Mouse (Mus musculus) forebrain, embryonic 10.5 days (tissue): ENCODE data around the gene Hoxb2. TPM values are rescaled to one million over a fixed set of nuclear protein-coding genes. Genes with fewer than 3 reads are reported as not detected.

Source experiments
- DNase-seq: peaks from one replicate; pipeline ENCODE4 v3.0.0-alpha.2; 2017; ENCODE audit warnings: low spot score; ENCODE audit errors: extremely low spot score
- H3K27ac ChIP-seq: fragments of 300-500 bp; sonication (generic); 2 replicates; pipeline ENCODE4 v1.5.1; 2016; ENCODE audit warnings: mild to moderate bottlenecking
- H3K27me3 ChIP-seq: fragments of 300-500 bp; sonication (generic); 2 replicates; pipeline ENCODE4 v1.6.1; 2016; ENCODE audit warnings: mild to moderate bottlenecking; ENCODE audit not compliant: poor library complexity, severe bottlenecking
- H3K36me3 ChIP-seq: fragments of 300-500 bp; sonication (generic); replicated peaks from 2 replicates; pipeline ENCODE4 v1.6.1; 2016; ENCODE audit warnings: mild to moderate bottlenecking, moderate library complexity
- H3K4me1 ChIP-seq: fragments of 300-500 bp; sonication (generic); 2 replicates; pipeline ENCODE4 v1.6.1; 2016
- H3K4me3 ChIP-seq: fragments of 300-500 bp; sonication (generic); 2 replicates; pipeline ENCODE4 v1.5.1; 2016; ENCODE audit warnings: mild to moderate bottlenecking, moderate library complexity
- H3K9me3 ChIP-seq: fragments of 300-500 bp; sonication (generic); 2 replicates; pipeline ENCODE4 v1.6.1; 2016; ENCODE audit warnings: mild to moderate bottlenecking, moderate library complexity
- WGBS: fragments of 180-500 bp; shearing (Covaris S2); methylation state at CpG from one replicate; pipeline ENCODE4 v1.1.7; 2016; 5-methylcytosine and 5-hydroxymethylcytosine counted together
- polyA plus RNA-seq: library from polyadenylated mRNA; unstranded; fragments of >200 nt; fragmentation: Nextera tagmentation; extraction: Ambion mirVana; gene quantifications from 2 replicates; pipeline ENCODE4 v1.2.1, GENCODE M21; 2016

The Hoxb2 gene
- polyA plus RNA-seq, 1 experiment from 2014 or later = not detected

DNA sequence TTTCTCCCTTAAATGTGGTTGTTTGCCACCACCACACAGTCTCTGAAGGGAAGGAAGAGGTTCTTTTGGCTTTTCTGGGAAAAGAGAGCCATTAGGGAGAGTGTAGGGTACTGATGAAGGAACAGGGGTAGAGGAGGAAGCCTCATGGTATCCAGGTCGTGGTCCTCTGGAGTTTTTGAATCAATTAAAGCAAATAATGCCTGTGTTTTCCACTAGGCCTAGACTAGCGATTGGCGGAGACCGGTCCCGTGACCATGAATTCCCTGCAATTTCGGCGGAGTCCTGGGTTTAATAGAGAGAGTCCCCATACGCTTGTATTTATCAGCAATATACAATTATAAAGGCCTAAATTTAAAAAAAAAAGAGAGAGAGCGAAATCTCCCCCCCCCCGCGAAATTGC is 987 bp downstream of the Hoxb2 start:
- Histone ChIP-seq H3K36me3 (no peaks in the 10 kb centered on the region), H3K27ac (no peak overlapping the region), H3K27me3 (peaks cover 100% of the 10 kb centered on the region), H3K9me3 (no peaks in the 10 kb centered on the region), H3K4me1 (peaks cover 22% of the 10 kb centered on the region), H3K4me3 (no peak overlapping the region)
- 3% methylated on average over 11 of the region's 11 CpGs for WGBS
- peak; percentile 30 for DNase-seq

DNA sequence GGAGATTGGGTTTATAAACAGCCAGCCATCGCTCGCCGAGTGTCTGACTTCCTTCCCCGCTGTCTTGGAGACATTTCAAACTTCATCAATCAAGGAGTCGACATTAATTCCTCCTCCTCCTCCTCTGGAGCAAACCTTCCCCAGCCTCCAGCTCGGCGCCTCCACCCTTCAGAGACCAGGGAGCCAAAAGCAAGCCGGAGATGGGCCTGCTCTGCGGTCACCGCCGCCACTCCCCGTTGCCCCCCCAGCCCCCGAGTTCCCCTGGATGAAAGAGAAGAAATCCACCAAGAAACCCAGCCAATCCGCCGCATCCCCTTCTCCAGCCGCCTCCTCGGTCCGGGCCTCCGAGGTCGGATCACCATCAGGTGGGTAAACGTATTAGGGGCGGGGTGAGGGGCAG is 1.5 kb downstream of the Hoxb2 start:
- Histone ChIP-seq H3K36me3 (no peaks in the 10 kb centered on the region), H3K27me3 (peaks cover 100% of the 10 kb centered on the region), H3K27ac (no peak overlapping the region), H3K4me1 (peaks cover 22% of the 10 kb centered on the region), H3K4me3 (no peak overlapping the region), H3K9me3 (no peaks in the 10 kb centered on the region)
- WGBS = 1% methylated on average over 22 of the region's 22 CpGs
- peak; percentile 33 for DNase-seq

DNA sequence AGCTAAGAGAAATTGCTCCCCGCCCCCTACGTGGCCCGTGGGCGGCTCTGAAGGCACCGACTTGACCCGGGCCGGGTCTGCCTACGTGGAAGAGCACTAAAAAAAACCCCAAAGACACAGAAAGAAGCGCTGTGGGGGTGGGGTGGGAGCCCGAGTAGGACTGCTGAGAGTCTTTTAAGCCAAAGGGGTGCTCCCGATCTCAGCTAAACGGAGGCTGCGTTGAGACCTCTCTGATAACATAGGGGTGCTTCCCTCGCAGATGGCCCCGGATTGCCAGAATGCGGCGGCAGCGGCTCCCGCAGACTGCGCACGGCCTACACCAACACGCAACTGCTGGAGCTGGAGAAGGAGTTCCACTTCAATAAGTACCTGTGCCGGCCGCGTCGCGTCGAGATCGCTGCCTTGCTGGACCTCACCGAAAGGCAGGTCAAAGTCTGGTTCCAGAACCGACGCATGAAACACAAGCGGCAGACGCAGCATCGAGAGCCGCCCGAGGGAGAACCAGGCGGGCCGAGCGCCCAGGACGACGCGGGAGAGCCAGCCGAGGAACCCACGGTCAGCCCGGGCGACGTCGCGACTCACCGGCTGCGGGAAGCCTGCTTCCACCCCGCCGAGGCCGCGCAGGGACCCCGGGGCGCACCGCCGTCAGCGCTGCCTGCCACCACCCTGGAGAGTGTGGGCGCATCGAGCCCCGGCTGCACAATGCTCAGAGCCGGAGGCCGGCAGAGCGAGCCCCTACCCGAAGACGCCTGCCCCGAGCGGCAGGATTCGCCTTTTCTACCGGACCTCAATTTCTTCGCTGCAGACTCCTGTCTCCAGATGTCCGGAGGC is 2.6 kb downstream of the Hoxb2 start:
- under 1% methylated on average over 75 of the region's 75 CpGs for WGBS

DNA sequence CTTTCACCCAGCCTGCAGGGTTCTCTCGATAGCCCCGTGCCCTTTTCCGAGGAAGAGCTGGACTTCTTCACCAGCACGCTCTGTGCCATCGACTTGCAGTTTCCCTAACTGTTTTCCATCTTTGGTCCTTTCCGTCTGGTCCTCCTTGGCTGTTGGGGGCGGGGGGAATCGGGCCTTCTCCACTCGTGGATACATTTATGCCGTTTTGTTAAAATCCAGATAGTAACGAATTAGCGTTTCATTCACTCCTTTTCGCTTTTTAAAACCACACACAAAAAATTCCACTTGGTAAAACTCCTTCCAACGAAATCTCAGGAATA is 3.2 kb downstream of the Hoxb2 start:
- no peaks in the 10 kb centered on the region for H3K36me3 ChIP-seq
- DNase-seq = no peak

More for the DNA sequence above, 2.6 kb downstream of the Hoxb2 start:
- H3K27me3 ChIP-seq = peaks cover 100% of the 10 kb centered on the region
- H3K9me3 ChIP-seq = no peaks in the 10 kb centered on the region
- peak; percentile 72 for DNase-seq
- peak overlapping the region; percentile 31 for H3K4me3 ChIP-seq
- H3K27ac ChIP-seq = no peak overlapping the region; the same call in 1 of the 2 replicates
- peaks cover 22% of the 10 kb centered on the region for H3K4me1 ChIP-seq
- H3K36me3 ChIP-seq = no peaks in the 10 kb centered on the region

DNA sequence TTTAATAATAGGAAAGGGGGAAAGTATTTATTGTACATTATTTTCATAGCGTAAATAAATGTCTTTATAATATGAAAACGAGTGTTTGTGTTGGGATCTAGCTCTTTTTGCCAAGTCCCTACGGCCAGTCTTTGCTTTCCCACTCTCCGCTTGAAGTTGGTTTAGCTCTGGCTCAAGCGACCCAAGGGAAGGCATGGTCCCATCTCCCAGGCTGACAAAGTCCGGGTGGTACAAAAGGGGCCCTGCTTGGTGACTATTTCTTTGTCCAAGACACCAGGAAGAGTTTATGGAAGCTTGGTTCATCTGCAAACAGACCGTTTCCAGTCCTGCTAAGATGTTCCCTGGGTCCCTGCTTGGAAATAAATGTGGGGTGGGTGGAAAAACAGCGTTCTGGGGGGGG is 3.6 kb downstream of the Hoxb2 start:
- peak overlapping the region; percentile 56; the same call in 1 of the 2 replicates for H3K27ac ChIP-seq
- H3K36me3 ChIP-seq = no peaks in the 10 kb centered on the region
- H3K9me3 ChIP-seq = no peaks in the 10 kb centered on the region
- 3% methylated on average over 8 of the region's 8 CpGs for WGBS
- peaks cover 22% of the 10 kb centered on the region for H3K4me1 ChIP-seq
- no peak for DNase-seq
- H3K4me3 ChIP-seq = peak overlapping the region; percentile 44
- peaks cover 99% of the 10 kb centered on the region for H3K27me3 ChIP-seq

More for the DNA sequence above, 3.2 kb downstream of the Hoxb2 start:
- Histone ChIP-seq H3K4me3 (peak overlapping the region; percentile 31; the same call in 1 of the 2 replicates), H3K27me3 (peaks cover 100% of the 10 kb centered on the region), H3K4me1 (peaks cover 22% of the 10 kb centered on the region), H3K9me3 (no peaks in the 10 kb centered on the region), H3K27ac (no peak overlapping the region)
- WGBS = under 1% methylated on average over 14 of the region's 14 CpGs

DNA sequence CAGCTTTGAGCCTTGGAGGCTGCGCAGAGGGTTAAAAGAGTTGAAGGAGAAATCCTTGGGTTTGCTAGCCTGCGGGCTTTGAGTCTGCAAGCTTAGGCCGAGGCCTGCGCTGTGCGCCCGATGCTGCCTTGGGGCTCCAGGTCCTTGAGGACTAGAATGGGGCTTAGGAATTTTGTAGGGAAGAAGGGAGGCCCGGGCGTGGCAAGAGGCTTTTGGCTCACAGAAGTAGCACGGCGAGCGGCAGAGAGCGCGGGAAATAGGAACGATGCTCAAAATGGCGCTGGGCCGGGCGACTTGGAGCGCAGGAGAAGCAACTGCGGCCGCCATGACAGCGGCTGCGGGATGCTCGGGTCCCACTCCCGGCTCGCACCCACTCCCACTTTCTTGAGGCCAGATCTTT is 4.1 kb downstream of the Hoxb2 start:
- Histone ChIP-seq H3K27ac (peak overlapping the region; percentile 56; the same call in 1 of the 2 replicates), H3K27me3 (peaks cover 99% of the 10 kb centered on the region), H3K36me3 (no peaks in the 10 kb centered on the region), H3K9me3 (no peaks in the 10 kb centered on the region), H3K4me3 (peak overlapping the region; percentile 44), H3K4me1 (peaks cover 22% of the 10 kb centered on the region)
- DNase-seq = peak; percentile 77
- under 1% methylated on average over 25 of the region's 25 CpGs for WGBS

DNA sequence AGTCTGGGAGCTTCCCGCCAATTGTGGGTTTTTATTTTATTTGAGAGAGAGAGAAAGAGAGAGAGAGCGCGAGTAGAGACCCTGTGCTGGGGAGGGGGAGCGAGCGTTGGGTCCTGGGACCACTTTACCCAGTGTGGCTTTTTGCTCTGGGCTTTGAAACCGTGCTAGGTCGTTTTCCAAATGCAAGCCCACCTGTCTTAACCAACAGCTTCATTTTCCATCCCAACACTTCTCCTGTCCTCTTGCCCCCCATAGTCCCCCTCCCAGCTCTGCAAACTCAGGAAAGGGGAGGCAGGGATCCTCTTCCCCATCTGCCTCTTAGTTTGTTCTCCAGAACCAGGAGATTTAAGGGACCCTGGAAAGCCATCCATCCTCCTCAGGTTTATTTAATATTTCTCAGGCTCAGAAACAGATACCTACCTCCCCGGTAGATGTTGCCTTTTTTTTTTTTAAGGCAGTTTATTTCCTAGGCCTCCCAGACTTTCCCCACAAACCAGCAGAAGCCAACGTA is 4.5 kb downstream of the Hoxb2 start:
- no peak overlapping the region for H3K27ac ChIP-seq
- no peaks in the 10 kb centered on the region for H3K36me3 ChIP-seq
- H3K9me3 ChIP-seq = no peaks in the 10 kb centered on the region
- peaks cover 22% of the 10 kb centered on the region for H3K4me1 ChIP-seq
- WGBS = 2% methylated on average over 9 of the region's 9 CpGs
- H3K4me3 ChIP-seq = peak overlapping the region; percentile 44
- H3K27me3 ChIP-seq = peaks cover 99% of the 10 kb centered on the region
- DNase-seq = peak; percentile 25

DNA sequence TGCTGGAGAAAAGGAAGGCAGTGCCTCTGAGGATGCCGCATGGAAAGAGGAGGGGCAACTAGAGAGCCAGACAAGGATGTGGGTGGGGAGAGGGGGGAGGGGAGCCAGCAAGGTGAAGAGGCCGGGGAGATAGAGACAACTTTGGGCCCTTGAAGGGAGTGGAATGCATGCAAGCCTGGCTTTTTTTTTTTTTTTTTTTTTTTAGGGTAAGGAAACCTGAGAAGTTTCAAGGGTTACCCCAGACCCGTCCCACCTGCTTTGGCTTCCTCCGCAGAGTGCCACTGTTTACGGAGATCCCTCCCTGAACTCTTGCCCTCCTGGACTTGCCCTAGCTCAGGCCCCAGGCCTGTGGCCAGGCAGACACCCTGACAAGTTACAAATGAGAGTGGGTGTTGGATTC is 13.5 kb downstream of the Hoxb2 start:
- no peaks in the 10 kb centered on the region for H3K36me3 ChIP-seq
- H3K4me3 ChIP-seq = no peak overlapping the region
- no peak overlapping the region for H3K27ac ChIP-seq
- 0% methylated on average over 5 of the region's 5 CpGs for WGBS
- H3K9me3 ChIP-seq = no peaks in the 10 kb centered on the region
- no peak for DNase-seq
- H3K27me3 ChIP-seq = peaks cover 99% of the 10 kb centered on the region
- peaks cover 6% of the 10 kb centered on the region; the same call in 1 of the 2 replicates for H3K4me1 ChIP-seq

DNA sequence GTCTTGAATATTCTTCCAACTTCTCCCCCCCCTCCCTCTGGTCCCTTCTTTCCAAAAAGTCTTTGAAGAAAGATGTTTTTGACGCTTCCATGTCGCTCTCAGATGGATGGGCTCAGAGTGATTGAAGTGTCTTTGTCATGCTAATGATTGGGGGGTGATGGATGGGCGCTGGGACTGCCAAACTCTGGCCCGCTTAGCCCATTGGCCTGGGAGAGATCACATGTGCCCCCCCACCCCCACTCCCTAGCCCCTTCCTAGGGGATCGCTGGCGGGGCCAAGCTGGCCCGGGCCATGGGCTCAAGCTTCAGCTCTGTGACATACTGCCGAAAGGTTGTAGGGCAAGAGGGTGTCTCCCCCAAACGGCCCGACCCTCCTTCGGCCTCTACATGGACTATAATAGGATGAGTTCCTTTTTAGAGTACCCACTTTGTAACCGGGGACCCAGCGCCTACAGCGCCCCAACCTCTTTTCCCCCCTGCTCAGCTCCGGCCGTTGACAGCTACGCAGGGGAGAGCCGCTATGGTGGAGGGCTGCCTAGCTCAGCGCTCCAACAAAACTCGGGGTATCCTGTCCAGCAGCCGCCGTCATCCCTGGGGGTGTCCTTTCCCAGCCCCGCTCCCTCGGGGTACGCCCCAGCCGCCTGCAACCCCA is 15.2 kb downstream of the Hoxb2 start, which contains the start of gene Hoxb1:
Hoxb1 (plus strand) TSS at position 312 of the 651 bp plus-strand sequence.
- Histone ChIP-seq H3K4me3 (no peak within 1 kb of the TSS), H3K36me3 (no peaks in the 10 kb centered on the region), H3K9me3 (no peaks in the 10 kb centered on the region), H3K27ac (no peak within 1 kb of the TSS), H3K27me3 (peaks cover 100% of the 10 kb centered on the region), H3K4me1 (peaks cover 6% of the 10 kb centered on the region; the same call in 1 of the 2 replicates)
- no peak for DNase-seq
- 3% methylated on average over 26 of the region's 26 CpGs for WGBS

DNA sequence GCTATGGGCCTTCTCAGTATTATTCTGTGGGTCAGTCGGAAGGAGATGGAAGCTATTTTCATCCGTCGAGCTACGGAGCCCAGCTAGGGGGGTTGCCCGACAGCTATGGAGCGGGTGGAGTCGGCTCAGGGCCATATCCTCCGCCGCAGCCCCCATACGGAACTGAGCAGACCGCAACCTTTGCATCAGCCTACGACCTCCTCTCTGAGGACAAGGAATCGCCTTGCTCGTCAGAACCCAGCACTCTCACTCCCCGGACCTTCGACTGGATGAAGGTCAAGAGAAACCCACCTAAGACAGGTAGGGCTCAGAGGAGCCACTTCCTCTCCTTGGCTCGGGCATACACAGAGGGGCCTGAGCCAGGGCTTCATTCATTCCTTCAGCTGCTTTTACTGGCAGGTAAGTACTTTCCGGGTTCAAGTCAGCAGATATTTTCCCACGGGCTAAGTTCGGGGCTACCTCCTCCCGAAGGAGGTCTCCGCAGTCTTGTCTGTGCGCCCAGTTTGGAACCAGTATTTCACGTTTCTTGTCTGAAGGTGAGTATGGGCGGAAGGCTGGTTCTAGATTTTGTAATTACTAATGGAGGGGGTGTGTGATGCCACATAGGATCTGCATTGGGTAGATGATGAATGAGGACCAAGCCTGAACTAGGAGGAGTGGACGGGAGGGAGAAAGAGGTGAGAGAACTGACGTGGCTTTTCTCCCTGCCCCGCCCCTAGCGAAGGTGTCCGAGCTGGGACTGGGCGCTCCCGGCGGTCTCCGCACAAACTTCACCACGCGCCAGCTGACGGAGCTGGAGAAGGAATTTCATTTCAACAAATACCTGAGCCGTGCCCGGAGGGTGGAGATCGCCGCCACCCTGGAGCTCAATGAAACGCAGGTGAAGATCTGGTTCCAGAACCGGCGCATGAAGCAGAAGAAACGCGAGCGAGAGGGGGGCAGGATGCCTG is 16.0 kb downstream of the Hoxb2 start:
- Histone ChIP-seq H3K9me3 (no peaks in the 10 kb centered on the region), H3K4me1 (peaks cover 6% of the 10 kb centered on the region; the same call in 1 of the 2 replicates), H3K4me3 (no peak overlapping the region), H3K27ac (no peak overlapping the region), H3K27me3 (peaks cover 100% of the 10 kb centered on the region), H3K36me3 (no peaks in the 10 kb centered on the region)
- WGBS = 1% methylated on average over 47 of the region's 47 CpGs
- no peak for DNase-seq

DNA sequence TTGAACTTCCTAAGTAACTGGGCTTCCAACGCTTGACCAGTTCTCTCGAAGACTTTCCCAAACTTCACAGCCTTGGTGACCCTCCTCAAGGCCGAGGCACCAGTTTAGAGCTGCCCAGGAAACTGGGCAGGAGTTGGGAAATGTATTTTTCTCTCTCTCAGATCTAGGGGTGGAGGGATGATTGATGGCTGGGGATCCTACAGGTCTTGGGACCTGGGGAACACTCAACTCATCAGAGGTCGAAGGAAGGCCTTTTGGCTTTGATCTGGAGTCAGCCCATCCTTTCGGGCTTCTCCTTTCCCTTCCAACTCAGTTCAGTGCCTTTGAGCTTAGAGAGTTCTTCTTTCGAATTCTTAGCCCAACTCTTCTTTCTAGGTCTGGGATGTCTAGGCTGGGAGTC is 16.8 kb downstream of the Hoxb2 start:
- H3K27me3 ChIP-seq = peaks cover 100% of the 10 kb centered on the region
- 11% methylated on average over 6 of the region's 6 CpGs for WGBS
- no peak for DNase-seq
- no peaks in the 10 kb centered on the region for H3K9me3 ChIP-seq
- no peak overlapping the region for H3K27ac ChIP-seq
- no peaks in the 10 kb centered on the region for H3K36me3 ChIP-seq
- H3K4me3 ChIP-seq = no peak overlapping the region
- H3K4me1 ChIP-seq = peaks cover 6% of the 10 kb centered on the region; the same call in 1 of the 2 replicates

DNA sequence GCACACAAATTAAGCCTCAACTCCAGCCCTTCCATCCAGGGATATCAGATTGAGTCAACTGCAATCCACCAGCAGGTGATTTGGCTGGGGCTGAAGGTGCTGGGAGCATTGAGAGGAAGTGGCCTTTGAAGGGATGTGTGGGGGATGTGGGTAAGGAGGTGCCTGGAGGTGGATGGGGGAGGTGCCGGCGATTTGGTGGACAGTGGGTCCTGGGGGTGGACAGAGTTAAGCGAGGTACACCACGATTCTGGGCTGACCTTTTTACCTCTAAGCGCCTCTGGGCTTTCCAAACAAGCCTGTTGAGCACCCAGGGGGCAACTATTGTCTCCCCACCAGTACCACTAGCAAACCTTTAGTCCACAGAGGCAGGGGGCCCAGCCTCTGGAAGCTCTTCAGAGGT is 18.4 kb downstream of the Hoxb2 start:
- peaks cover 100% of the 10 kb centered on the region for H3K27me3 ChIP-seq
- H3K9me3 ChIP-seq = no peaks in the 10 kb centered on the region
- H3K4me1 ChIP-seq = peaks cover 10% of the 10 kb centered on the region; the same call in 1 of the 2 replicates
- H3K27ac ChIP-seq = no peak overlapping the region
- no peak for DNase-seq
- 4% methylated on average over 5 of the region's 5 CpGs for WGBS
- H3K36me3 ChIP-seq = no peaks in the 10 kb centered on the region
- no peak overlapping the region for H3K4me3 ChIP-seq
